Mouse (Mus musculus): ENCODE results near the gene Fancd2.

Gene Fancd2

DNA sequence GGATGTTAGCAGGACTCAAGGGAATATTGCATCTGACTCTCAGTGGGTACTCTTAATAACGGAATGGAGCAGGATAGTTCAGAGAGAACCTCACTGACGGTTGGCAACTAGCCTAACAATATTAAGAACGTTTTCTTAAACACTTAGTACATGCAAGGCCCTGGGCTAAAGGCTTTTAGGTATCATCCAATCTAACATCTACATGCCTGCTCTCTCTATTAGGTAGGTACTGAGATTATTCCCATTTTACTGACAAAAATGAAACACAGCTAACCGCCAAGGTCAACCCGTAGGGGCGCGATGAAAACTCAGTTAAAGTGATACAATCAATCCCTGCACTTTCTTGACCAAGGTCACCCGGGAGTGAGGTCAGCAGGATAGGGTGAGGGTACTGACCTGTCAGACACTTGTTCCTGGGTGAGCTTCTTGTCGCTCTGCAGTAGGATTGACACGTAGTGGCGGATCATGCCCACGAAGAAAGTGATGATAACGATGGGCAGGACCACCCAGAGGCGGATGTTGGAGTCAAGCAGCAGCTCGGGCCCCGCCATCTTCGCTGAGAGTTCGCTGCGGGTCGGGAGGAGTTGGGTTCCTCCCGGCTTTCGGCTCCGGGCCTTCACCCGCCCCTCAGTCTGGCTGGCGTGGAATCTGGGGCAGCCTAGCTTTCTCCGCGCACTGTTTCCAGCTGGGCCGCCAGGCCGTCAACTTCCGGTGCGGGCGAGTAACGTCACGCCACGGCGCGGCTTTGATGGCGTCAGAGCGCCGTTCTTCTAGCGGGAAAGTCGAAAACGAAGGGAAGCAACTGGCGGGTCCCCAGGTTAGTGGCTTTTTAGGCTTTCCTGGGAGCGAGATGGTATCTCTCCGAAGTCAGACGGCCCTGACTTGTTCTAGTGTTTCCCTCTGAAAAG lies at the start of gene Fancd2, which contains the start of gene Emc3:
Gene Fancd2 (plus strand): TSS at position 751 of the 908 bp plus-strand sequence.
Gene Emc3 (minus strand): TSS at position 721 of the 908 bp plus-strand sequence.
- TF ChIP-seq GATA4 (IDR thresholded peaks at IDR 0.05; ENCODE audit: insufficient replicate concordance, low read length): no peak; the same call in 1 of the 2 replicates

DNA sequence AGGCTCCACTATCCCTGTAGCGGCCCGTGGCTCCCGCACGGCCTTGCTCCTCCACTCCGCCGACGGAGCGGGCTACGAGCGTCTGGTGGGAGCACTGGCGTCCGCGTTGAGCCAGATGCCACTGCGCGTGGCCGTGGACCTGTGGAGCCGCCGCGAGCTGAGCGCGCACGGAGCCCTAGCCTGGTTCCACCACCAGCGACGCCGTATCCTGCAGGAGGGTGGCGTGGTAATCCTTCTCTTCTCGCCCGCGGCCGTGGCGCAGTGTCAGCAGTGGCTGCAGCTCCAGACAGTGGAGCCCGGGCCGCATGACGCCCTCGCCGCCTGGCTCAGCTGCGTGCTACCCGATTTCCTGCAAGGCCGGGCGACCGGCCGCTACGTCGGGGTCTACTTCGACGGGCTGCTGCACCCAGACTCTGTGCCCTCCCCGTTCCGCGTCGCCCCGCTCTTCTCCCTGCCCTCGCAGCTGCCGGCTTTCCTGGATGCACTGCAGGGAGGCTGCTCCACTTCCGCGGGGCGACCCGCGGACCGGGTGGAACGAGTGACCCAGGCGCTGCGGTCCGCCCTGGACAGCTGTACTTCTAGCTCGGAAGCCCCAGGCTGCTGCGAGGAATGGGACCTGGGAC lies 48.9 kb upstream of the Fancd2 start:
- no peak for TF ChIP-seq GATA4 (IDR thresholded peaks at IDR 0.05; ENCODE audit: insufficient replicate concordance, low read length)

DNA sequence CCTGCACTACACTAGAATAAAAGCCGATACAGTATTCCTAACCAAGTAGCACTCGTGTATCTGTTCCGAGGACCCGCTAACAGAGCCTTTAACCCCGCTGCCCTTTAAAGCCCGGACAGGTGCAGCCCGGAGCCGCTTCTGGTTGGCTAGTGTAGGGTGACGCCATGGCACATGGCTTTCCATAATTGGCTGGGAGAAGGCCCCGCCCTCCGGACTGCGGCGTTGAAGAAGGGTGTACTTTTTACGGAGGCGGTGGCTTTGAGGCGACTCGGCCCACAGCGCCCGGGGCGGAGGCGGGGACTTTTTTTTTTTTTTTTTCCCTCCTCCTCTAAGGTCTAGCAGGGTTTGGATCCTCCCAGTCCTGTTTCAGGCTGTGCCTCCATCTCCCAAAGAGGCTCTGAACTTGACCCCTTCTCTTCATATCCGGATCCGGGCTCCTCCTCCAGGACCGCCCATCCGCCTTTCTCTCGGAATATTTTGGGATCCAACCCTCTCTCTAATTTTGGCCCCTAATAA lies 48.3 kb upstream of the Fancd2 start, which contains the start of gene Creld1:
Gene Creld1 (plus strand): TSS at position 198 of the 516 bp plus-strand sequence.
- TF ChIP-seq GATA4 (IDR thresholded peaks at IDR 0.05; ENCODE audit: insufficient replicate concordance, low read length): no peak

DNA sequence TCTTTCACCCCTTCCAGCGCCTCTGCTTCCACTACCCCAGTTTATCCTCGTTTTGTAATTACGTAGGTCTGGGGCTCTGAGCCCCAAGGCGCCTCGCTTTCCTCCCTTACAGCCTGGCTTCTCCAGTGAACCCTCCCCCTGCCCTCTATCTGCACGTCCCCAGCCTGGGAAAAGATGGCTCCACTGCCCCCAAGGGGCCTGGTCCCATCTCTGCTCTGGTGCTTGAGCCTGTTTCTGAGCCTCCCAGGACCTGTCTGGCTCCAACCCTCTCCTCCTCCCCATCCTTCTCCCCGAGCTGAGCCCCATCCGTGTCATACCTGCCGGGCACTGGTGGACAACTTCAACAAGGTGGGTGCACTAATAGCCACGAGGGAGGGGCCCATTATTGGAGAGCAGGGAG lies 47.8 kb upstream of the Fancd2 start:
- TF ChIP-seq GATA4 (IDR thresholded peaks at IDR 0.05; ENCODE audit: insufficient replicate concordance, low read length): no peak

DNA sequence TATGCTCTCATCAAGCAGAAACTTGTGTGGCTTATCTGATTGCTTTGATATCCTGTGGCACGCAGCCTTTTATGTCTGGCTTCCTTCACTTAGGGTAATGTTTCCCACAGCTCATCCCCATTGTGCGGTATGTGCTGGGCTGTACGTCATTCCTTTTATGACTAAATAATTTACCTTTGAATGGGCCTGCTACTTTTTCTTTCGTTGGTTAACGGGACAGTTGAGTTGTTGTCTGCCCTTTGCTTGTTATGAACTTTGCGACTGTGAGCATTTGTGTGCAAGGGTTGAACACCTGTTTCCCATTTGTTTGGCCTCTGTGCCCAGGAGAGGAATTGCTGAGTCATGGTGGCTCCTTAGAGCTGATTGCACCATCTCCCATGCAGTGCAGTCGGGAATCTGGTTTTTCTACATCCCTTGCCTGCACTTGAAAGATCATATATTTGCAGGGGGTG lies 44.3 kb upstream of the Fancd2 start:
- peak; percentile 13; the same call in 1 of the 2 replicates for TF ChIP-seq GATA4 (IDR thresholded peaks at IDR 0.05; ENCODE audit: insufficient replicate concordance, low read length)

DNA sequence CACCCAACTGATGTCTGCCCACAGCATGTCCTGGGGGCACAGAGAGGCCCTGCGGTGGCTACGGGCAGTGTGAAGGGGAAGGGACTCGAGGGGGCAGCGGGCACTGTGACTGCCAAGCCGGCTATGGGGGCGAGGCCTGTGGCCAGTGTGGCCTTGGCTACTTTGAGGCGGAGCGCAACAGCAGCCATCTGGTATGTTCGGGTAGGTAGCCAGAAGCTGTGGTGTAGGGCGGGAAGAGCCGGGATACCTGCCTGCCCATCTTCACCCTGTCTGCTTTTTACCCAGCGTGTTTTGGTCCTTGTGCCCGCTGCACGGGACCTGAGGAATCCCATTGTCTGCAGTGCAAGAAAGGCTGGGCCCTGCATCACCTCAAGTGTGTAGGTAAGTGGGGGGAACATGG lies 42.1 kb upstream of the Fancd2 start:
- no peak for TF ChIP-seq GATA4 (IDR thresholded peaks at IDR 0.05; ENCODE audit: insufficient replicate concordance, low read length)

DNA sequence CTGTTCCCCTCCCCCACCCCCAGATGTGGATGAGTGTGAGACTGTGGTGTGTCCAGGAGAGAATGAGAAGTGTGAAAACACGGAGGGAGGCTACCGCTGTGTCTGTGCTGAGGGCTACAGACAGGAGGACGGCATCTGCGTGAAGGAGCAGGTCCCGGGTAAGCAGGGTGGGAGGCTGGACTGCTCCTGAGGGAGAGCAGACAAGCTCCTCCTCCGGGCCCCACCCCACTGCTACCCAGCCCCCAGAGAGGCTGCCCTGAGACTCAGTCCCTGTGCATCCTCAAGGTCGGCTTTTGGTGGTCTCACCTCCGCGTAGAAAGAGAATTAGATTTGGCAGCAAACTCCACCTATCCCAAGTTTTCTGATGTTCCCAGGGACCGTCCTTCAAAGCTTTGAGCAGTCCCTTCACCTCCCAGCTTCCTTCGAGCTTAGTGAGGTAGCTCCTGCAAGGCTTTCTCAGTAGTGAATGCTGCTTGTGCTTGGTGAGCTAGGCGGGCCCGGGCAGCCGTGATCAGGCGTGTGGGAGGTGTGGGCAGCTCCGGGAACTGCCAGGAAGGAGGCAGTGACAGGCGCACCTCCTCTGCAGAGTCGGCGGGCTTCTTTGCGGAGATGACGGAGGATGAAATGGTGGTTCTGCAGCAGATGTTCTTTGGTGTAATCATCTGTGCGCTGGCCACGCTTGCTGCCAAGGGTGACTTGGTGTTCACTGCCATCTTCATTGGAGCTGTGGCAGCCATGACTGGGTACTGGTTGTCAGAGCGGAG lies 39.2 kb upstream of the Fancd2 start:
- TF ChIP-seq GATA4 (IDR thresholded peaks at IDR 0.05; ENCODE audit: insufficient replicate concordance, low read length): no peak

DNA sequence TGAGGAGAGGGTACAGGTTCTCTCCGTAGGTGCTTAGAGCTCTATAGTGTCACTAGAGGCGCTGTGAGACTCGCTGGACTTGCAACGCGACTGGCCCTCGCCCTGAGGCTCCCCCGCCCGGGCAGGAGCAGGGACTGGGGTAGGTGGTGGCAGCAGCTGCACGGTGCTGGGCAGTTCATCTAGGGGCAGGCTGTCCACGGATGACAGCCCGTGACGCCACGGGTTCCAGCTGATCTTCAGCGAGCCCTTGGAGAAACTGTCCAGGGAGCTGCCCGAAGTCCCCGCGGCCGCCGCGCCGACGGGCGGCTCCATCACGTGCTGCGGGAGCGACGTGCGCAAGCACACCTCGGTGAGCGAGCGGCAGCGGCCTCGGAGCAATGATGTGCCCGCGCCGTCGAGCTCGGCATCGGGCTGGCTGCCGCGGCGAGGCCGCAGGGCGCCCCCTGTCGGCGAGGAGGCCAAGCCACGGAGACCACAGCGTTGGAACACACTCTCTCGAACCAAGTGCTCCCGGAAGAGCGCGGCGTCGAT lies 37.2 kb upstream of the Fancd2 start:
- TF ChIP-seq GATA4 (IDR thresholded peaks at IDR 0.05; ENCODE audit: insufficient replicate concordance, low read length): no peak

DNA sequence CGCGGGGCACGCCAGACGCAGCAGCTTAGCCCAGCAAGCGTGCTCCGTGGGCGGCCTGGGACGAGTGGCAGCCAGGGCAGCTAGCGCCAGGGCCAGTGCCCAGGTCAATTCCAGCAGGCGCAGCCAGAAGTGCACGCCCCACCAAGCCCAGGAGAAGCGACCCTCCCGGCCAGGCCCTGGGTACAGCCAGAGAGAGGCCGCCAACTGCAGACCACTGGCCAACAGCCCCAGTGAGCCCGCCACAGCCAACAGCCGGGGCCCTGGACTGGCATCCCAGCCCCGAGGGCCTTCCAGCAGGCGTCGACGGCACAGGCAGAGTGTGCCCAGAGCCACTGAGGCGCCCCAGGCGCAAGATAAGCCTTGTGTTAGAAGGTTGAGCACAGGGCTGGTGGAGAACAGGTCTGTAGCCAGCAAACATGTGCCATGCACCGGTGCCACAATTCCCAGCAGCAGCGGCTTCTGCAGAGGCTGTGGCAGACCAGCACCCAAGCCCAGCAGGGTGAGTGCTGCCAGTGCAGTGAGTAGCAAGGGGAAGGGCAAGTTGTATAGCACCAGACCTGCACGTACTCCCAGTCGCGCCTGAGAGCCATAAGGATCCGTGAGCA lies 36.3 kb upstream of the Fancd2 start:
- TF ChIP-seq GATA4 (IDR thresholded peaks at IDR 0.05; ENCODE audit: insufficient replicate concordance, low read length): no peak

DNA sequence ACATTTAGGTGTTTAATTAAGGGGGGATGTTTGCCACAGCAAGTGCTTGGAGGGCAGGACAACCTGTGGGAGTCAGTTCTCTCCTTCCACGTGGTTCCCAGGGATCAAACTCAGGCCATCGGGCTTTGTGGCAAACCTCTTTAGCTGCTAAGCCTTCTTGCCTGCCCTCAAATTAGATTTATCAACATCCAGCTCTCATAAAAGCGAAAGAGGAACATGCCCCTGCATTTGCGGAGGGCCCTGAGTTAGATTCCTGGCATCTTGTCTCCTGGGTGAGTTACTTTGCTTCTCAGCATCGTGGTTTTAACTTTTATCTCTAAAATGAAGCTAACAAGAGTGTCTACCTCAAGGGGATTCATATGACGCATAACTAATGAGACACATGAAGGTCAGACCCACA lies 32.1 kb upstream of the Fancd2 start:
- no peak for TF ChIP-seq GATA4 (IDR thresholded peaks at IDR 0.05; ENCODE audit: insufficient replicate concordance, low read length)

DNA sequence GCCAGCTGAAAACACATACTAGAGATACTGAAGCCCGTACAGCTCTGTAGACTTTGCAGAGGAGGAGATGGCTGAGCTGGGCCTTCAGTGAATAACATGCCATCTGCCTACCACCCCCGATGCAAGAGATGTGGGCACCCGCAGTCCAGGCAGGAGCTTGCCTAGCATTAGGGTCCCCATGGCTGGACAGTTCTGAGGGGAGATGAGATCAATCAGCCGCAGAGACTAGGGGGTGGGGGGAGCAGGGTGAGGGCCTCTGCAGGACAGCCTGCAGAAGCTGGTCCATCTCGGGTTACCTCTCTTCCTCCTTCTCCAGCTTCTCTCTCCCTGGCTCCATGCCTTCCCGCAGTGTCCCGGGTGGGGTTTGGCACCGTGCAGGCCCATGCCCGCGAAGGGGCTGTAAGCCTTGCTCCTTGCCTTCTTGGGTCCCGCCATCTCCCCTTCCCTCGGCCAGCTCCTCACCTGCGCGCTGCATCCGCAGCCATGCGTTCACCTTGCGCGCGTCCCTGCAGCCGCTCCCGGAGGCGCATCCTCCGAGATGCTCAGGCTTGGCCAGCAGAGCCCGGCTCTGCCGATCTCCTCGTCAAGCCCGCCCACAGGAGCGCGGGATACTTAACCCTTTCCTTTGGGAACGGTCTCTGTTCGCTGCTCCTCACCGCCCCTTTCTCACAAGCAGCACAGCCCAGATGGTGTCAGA lies 29.9 kb upstream of the Fancd2 start, which contains the start of gene Prrt3:
Gene Prrt3 (minus strand): TSS at position 544 of the 697 bp plus-strand sequence.
- TF ChIP-seq GATA4 (IDR thresholded peaks at IDR 0.05; ENCODE audit: insufficient replicate concordance, low read length): no peak

DNA sequence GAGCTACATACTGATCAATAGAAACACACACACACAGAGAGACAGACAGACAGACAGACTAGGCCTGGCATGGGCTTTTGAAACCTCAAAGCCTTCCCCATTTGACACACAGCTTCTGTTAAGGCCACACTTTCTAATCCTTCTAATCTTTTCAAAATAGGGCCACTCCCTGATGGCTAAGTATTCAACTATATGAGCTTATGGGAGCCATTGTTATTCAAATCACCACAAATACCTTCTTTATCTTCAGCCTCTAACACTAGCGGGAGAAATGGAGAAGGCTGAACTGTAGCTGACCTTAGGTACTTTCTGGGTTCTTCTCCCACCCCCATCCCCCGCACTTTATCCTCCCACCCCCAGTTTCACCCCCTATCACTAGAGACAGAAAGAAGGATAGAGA lies 28.7 kb upstream of the Fancd2 start:
- TF ChIP-seq GATA4 (IDR thresholded peaks at IDR 0.05; ENCODE audit: insufficient replicate concordance, low read length): no peak

DNA sequence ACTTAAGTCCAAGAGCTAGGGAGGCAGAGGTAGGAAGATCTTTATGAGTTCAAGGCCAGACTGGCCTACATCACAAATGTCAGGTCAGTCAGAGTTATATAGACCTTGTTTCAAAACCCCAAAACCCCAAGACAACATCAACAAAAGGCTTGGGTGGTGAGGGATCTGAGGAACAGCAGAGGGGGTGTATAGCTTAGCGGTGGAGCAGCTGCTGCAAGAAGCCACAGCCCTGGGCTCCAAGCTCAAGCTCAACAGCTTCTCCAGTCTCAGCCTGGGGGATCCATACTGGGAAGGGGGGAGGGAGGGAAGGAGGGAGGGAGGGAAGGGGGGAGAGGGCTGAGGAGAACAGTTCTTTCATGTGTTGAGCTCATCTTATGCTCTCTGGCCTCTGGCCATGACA lies 25.8 kb upstream of the Fancd2 start:
- no peak for TF ChIP-seq GATA4 (IDR thresholded peaks at IDR 0.05; ENCODE audit: insufficient replicate concordance, low read length)

DNA sequence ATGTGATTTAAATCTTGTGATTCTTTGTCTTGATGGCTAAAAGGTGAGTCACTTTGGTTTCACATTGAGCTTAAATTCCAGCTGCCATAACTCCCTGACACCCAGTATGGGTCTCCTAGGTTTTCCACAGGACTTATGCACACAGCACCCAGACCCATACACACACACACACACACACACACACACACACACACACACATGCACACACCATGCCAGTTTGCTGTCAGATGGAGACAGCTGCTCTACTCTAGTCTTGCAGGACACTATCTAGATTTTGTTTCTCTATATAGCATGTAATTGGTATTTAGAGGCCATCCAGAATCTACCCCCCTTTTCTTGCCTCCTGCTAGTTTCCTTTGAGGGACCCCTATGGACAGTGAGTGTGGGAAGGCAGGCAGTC lies 24.4 kb upstream of the Fancd2 start:
- TF ChIP-seq GATA4 (IDR thresholded peaks at IDR 0.05; ENCODE audit: insufficient replicate concordance, low read length): no peak
